Mouse (Mus musculus): ENCODE measurements around the gene Ggn. TPM values are rescaled to one million over a fixed set of nuclear protein-coding genes. Genes with fewer than 3 reads are reported as not detected.
A peak's percentile ranks its signal among the peaks of the same experiment; 100 is the strongest.
"Not testable (repeated sequence)": the region's sequence is repeated elsewhere in the genome, so short reads cannot be mapped to it uniquely, and the experiment has no call there.

Gene Ggn
- total RNA-seq, 2 experiments from 2014 or later: 0.27 to 0.33 TPM

- DNase-seq (ENCODE audit: low spot score): no peak
These were observed 11.7 kb upstream of the Ggn start for GRCm38 (mm10) chr7:29158264-29158663.

DNA sequence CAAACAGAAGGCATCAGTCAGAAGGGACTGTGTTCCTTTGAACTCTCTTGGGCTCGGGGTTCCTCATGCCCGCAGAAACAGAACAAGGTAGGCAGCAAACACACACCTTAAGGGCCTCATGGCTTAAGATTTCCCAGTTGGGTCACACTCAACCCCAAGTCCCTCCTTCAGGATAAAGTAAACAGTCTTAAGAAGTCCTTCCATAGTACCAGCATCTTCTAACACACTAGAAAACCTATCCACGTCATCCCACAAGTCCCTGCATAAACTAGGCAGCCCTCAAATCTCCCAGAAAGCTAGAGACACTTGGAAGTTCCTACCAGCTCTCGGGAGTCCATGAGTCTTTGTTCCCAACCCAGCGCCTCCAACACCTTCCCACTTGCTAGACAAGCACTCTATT, 7.7 kb upstream of the Ggn start:
- no peak for DNase-seq (ENCODE audit: low spot score)

DNA sequence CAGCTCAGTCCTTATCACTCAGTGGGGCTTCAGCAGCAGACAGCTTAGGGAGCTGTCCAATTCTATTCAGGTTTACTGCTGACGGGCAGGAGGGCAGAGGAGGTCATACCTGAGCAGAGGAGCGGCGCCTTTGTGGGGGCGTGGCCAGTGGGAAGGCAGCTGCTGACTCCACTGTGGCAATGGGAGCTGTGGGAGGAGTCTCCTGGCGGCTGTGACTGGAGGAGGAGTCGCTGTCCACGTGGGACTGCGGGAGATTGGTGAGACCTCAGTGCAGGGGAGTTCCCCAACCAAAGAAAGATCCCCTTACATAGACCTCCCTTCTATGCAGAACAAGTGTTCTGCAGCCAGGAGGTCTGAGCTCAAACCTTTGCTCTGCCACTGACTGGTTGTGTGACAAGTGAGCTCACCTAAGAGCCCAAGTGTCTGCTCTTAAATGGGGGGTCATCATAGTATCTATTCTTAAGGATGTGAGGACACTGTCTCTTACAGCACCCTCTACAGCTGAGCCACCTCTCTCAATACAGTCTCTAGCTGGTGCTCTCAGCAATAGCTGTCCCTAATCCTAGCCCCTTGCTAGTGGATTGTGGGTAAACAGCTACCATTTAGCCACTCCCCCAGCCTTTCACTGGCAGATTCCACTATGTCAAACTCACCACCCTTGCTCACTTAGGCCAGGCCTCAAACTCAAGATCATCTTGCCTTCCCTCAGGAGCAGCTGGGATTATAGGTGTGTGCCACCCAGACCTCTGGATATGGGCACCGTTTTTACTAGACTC, 7.1 kb upstream of the Ggn start:
- peak; percentile 42 for DNase-seq (ENCODE audit: low spot score)

DNA sequence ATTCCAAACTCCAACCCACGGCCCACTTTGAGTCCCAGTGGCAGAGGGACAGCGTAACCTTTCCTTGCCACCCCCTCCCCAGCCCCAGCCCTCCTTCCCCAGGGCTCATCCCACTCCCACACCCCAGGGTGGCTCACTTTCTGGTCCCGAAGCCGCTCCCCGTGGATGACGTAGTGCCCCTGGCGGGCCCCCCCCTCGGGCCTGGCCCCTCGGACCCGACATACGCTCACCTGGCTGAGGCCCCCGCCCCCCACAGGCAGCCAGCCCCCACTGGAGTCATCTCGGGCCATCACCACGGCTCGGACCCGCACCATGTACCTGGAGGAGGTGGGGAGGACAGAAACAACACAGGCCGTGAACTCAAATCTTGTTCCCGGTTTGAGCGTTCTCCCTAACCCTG, 2.4 kb upstream of the Ggn start:
- no peak for DNase-seq (ENCODE audit: low spot score)

DNA sequence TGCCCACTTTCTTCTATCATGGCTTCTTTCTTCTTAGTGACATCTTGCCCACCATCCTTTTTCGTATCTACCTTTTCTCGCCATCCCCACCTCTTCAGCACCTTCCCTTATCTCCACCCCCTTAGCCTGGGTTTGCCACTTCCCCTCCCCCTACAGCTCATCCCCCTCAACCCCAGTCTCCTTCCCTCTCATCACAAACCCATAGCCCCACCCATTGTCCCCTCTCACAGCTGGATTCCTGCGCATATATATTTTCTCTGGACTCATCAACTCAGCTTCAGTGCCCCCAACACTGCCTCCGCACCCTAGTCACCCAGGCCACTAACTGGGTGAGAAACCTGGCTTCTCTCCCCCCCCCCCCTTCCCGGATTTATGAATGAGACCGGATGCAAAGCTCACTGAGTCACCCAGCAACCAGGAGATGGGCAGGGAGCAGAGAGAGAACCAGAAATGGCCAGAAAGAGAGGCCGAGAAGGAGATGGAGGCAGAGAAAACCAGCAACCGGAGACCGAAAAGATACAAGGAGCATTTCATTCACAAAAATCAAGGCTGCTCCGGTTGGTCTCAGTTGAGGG, 1.8 kb upstream of the Ggn start:
- DNase-seq (ENCODE audit: low spot score): no peak

- no peak for DNase-seq (ENCODE audit: low spot score)
These were observed 1.2 kb upstream of the Ggn start for GRCm38 (mm10) chr7:29168791-29169230.

- DNase-seq (ENCODE audit: low spot score): peak; percentile 82
These were observed 562 bp upstream of the Ggn start for GRCm38 (mm10) chr7:29169231-29170065.

DNA sequence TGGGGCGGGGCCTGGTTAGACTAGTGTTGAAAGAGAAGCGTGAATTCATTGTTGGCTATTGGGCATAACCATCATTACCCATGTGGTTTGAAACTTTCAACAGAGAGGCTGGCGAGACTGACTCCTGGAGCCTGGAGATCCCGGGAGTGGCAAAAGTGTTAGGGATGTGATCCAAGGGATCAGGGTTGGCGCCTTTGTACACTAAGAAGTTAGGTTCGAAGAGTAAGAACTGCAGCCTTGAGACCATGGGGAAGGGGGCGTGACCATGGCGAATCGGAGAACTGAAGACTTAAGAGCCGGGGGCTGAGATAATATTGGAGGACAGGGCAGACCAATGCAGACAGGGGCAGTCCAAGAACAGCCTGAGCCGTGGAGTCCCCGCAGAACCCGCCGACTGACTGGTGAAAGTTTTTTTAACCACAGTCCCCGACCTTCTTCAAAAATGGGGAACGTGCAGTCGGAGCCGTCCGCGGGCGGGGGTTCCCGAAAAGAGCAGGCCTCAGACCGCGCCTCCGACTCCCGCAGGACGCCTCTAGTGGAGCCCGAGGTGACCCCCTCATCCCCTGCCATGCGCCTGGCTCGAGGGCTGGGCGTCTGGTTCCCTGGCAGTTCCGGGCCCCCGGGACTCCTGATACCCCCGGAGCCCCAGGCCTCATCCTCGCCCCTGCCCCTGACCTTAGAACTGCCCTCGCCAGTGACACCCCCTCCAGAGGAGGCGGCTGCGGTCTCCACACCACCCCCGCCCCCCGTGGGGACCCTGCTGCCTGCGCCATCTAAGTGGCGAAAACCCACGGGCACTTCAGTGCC, 948 bp downstream of the Ggn start:
- peak; percentile 21 for DNase-seq (ENCODE audit: low spot score)

DNA sequence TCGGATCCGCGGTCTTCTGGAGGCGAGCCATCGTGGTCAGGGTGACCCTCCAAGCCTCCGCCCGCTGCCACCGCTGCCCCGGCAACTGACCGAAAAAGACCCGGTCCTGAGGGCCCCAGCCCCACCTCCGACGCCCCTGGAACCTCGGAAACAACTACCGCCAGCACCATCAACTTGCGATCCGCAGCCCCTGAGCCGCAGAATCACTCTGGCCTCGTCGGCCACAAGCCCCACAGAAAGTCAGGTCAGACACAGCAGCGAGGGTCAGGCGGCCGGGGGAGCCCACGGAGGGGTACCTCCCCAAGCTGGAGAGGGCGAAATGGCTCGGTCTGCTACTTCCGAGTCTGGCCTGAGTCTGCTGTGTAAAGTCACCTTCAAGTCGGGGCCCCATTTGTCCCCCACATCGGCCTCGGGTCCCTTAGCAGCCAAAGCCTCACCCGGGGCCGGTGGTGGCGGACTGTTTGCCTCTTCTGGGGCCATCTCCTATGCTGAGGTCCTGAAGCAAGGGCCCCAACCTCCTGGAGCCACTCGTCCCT, 1.6 kb downstream of the Ggn start:
- DNase-seq (ENCODE audit: low spot score): no peak

DNA sequence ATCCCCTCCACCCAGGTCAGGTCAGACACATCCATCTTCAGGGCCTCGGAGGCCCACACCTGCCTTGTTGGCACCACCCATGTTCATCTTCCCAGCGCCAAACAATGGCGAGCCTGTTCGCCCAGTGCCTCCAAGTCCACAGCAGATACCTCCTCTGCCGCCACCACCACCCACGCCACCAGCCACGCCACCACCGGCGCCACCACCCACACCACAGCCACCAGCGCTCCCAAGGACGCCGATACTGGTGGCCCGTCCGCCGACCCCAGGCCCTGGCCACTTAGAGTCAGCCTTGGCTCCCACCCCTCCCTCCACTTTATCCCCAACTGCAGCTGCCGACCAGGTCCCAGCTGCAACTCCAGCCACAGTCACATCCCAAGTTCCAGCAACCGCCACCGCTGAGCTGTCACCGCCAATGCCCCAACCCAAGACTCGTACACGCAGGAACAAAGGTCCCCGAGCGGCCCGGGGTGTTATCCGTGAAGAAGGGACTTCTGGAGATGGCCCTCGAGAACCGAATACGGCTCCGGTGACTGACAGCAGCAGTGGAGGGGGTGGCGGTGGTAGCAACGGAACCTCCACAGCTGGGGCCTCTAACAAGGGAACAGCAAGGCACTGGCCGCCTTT, 2.5 kb downstream of the Ggn start:
- no peak for DNase-seq (ENCODE audit: low spot score)

- no peak for DNase-seq (ENCODE audit: low spot score)
These were observed 8.1 kb downstream of the Ggn start for GRCm38 (mm10) chr7:29178106-29178505.

DNA sequence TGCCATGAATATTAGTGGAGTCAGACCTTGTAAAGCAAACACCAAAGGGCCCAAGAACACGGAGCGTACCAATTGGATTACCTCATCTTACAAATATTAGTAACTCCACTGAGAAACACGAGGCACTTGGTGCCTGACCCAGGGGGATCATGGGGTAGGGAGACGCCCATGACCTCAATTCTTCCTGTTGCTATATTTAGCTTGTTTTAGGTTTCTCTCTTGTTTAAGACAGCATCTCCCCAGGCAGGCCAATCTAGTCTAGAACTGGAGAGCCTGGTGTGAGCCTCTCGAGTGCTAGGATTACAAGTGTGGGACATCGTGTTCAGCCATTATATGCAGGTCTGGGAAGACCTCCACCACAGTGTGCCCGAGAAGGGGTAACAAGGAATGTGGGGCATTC, 9.3 kb downstream of the Ggn start:
- peak; percentile 64 for DNase-seq (ENCODE audit: low spot score)

GRCm38 (mm10) chr7:29180077-29180853, 10.3 kb downstream of the Ggn start, which contains the start of gene Psmd8:
TSS of gene Psmd8 (minus strand) at chr7:29180701.
- peak; percentile 97 for DNase-seq (ENCODE audit: low spot score)

DNA sequence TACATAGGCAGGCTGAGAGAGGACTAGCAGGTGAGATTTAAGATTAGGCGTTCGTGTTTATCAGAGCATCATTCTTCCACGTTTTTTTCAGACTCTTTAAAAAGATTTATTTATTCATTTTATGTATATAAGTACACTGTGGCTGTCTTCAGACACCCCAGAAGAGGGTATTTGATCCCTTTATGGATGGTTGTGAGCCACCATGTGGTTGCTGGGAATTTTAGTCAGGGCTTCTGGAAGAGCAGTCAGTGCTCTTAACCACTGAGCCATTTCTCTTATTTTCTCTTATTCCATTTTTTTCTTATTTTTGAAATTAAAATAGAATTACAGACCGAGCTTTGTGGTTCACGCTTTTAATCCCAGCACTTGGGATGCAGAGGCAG, 10.8 kb downstream of the Ggn start:
- no peak for DNase-seq (ENCODE audit: low spot score)

DNA sequence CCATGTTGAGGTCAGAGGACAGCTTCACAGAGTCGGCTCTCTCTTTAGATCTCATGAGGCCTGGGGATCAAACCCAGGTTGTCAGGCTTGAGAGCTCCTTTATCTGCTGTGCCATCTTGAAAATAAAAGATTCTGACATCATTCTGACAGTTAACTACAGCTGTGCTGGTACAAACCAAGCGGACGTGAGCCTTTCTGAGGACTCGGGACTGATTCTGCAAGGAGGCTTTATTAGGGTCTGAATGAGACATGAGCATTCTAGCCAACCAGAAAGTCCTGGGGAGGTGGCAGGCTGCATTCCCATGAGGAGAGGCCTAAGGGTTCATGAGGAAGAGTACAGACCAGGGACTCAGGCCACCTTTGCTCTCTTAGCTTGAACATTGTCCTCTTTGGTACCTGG, 11.3 kb downstream of the Ggn start:
- DNase-seq (ENCODE audit: low spot score): not testable (repeated sequence)

GRCm38 (mm10) chr7:29194230-29194629, 24.2 kb downstream of the Ggn start:
- DNase-seq (ENCODE audit: low spot score): not testable (repeated sequence)

GRCm38 (mm10) chr7:29202577-29202976, 32.6 kb downstream of the Ggn start:
- DNase-seq (ENCODE audit: low spot score): no peak

DNA sequence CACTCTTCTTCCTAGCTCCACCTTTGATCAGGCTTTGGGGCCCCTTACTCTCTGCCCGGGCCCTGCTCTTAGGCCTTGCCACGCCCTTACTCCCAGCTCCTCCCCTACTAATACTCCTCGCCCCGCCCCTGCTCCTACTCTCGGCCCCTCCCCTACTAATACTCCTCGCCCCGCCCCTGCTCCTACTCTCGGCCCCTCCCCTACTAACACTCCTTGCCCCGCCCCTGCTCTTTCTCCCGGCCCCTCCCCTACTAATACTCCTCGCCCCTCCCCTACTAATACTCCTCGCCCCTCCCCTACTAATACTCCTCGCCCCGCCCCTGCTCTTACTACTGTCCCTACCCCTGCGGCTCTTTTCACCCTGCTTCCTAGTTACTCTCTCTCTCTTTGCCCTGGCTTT, 41.0 kb downstream of the Ggn start:
- peak; percentile 64 for DNase-seq (ENCODE audit: low spot score)

DNA sequence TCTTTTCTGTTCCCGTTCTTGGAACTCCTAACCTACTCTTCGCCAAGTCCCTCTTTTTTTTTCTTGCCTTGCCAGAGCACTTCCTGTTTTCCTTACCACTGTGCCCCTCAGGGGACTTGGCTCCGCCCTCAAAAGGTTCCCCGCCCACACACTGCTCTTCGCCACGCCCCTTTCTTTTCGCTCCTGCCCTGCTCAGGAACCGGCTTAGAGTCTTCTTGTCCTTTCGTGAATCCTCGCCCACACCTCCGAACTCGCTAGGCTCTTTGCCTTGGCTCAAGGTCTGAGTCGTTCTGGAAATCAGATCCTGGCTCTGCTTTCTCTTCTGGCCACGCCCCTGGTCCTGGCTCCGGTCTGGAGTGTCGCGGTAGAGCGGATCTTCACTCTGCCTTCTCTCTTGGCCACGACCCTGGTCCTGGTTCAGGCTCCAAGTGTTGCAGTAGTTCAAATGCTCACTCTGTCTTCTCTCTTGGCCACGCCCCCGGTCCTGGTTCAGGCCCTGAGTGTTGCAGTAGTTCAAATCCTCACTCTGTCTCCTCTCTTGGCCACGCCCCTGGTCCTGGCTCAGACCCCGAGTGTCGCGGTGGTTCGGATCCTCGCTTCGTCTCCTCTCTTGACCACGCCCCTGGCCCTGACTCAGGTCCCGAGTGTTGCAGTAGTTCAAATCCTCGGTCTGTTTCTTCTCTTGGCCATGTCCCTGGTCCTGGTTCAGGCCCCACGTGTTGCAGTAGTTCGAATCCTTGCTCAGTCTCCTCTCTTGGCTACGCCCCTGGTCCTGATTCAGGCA, 41.6 kb downstream of the Ggn start:
- DNase-seq (ENCODE audit: low spot score): peak; percentile 93
